Mouse (Mus musculus): ENCODE data around the gene Gm49711.

GRCm38 (mm10) chr16:92060213-92060612 is 2.1 kb downstream of the Gm49711 start:
- TF ChIP-seq CTCF (IDR thresholded peaks at IDR 0.05; ENCODE audit: borderline replicate concordance, extremely low read depth, insufficient read depth, insufficient read length) (no peak), POLR2A (IDR thresholded peaks at IDR 0.05; ENCODE audit: borderline replicate concordance, extremely low read depth, insufficient read depth, insufficient read length, poor library complexity, severe bottlenecking) (no peak)

Measured in brain, embryonic 14.5 days (tissue).